Mouse (Mus musculus): ENCODE data around the gene Slpi.

Slpi gene

DNA sequence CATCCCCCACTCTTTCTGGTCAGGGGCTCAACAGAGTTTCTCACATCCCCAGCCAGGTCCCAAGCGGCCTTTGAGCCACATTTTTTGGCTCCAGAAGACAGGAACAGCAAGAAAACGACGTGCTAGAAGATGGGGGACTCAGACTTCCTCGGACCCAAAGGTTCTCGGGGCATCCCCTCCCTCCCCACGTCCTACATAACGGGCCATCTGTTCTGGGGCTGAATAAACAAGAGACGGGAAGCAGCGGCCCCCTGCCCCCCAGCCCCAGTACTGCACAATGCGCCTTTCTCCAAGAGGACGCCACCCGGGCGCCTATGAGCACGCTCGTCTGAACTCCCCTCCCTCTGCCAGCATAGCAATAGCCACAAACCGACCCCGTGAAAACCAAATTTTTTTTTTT, at the start of gene Slpi:
Gene Slpi, minus strand, starts transcription at position 76 of the 400 bp plus-strand sequence.
- no peak for DNase-seq (ENCODE audit: low spot score)

DNA sequence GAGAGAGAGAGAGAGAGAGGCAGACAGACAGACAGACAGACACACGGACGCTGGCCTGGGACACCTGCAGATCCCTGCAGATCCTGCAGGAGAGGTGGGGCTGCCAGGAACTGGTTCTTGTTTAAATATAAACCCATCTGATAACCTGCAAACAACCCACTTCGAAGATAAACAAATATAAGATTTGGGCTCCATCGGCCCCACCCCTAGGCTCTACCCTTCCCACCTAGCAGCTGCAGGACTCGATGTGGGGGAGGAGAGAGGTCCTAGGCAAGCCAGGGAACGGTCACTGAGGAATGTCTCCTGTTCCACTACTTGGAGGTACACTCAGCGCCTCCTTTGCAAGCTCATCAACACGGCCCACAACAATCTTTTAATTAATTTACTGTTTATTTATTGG, 49.4 kb upstream of the Slpi start:
- no peak for DNase-seq (ENCODE audit: low spot score)

DNA sequence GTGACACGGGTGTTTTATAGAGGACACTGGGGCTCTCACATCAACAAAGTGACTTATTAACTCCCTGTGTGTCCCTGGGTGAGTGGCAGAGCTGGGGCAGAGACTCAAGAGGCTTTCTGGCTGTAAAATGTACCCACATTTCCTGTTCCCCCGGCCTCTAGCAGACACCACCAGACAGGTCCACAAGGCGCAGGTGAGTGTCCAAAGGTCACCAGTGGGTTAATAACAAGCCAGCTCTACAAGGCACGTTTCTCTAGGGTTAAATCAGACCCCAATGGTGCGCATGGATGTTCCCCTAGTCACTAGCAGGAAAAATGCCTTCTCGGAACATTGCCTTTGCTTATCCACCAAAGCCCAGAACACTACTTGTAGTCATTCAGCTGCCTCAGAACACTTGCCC, 48.8 kb upstream of the Slpi start:
- no peak for DNase-seq (ENCODE audit: low spot score)

DNA sequence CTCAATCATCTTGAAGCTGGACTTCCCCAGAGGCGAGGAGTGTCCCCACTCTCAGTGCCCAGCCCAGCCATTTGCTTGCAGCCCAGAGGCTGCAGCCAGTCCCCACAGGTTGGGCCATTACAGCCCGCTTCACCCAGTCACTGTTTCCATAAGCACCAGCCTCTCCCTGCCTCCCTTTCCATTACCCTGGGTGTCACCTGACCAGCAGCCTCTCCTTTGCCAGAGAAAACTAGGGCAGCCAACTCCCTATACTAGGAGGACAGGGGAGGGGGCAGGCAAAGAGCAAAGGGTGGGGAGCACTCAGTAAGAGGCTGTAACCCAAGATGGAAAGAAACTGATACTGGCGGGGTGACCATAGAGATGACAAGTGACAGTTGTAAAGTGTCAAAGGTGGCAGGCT, 48.1 kb upstream of the Slpi start:
- DNase-seq (ENCODE audit: low spot score) = peak; percentile 64

DNA sequence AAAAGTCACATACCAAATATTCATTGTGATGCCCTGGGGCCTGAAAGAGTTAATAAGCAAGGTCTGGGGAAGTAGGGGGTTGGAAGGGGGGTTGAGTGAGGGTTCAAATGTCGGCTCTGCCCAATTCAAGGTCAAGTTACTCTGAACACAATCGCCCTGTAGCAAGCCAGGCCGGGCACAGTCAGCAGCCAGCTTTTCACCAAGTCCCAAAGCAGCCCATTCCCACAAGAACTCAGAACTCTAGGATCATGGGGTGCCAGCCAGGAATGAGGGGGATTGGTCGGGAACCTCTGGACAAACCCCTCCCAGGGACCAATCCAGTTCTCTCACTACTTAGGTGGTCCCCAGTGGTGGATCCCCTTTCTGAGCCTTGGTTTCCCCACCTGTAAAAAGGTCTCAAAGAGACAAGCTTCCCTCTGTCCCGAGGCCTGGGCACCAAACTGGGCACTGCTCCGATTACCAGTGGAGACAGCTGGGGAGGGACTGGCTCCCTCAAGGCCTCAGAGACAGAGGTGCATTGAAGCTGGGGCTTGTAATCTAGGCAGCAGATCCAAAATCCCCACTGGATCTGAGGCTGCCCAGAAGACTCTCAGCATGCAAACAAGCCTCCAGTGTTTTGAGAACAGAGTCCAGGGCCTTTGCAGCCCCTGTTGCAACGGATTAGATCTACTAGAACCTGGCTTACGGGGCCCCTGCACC, 47.5 kb upstream of the Slpi start:
- no peak for DNase-seq (ENCODE audit: low spot score)

DNA sequence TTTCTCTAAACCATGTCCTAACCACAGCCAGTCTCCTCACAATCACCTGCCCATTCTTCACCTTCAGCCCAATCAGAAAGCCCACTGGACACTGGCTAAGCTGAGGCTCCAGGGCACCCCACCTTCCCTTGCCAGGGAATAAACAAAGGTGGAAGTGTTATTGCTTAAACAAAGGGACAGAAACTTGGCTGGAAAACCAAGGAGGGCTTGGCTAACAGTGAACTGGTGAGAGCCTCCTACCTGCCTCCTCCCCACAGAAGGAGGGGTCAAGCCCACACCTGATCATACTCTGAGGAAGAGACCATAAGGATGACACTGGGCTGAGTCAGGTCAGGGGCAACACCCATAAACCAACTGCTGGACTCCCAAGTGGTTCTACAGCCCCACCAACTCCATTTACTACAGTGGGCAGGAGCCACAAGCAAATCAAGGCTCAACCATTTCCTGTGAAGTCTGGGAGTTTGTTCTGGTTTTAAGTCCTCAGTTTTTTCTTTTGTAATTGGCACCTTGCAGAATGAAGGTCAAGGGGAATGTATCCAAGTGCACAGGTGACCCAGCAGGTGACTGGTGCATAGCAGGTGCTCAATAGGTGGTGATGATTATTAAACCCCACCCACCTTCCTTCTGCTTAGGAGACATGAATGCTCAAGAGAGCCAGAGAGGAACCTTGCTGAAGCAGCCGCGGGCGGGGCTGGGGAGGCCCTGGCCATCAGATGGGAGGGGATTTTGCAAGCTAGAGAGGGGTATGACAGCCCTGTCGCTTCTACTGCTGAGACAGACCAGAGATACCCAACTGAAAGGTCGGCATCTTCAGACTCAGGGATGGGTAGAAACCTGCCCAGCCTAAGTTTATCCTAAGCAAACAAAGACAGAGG, 46.6 kb upstream of the Slpi start:
- peak; percentile 63 for DNase-seq (ENCODE audit: low spot score)

DNA sequence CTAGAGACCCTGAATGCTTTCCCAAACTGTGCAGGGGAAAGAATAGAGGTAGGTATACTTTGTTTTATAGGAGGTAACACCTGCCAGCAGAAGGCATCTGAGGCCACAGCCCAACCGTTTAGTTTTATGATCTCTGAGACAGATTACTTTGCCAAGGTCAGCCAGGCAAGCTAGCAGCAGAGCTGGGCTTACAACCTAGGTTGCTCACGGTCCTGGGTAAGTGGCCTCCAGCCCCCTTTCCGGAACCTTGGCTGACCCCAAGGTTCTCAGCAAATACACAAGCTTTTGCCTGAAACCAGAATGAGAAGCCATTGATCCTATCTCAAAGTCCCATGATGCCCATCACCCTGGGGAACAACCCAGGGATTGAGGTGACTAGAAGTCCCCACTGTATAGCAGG, 45.8 kb upstream of the Slpi start:
- no peak for DNase-seq (ENCODE audit: low spot score)

DNA sequence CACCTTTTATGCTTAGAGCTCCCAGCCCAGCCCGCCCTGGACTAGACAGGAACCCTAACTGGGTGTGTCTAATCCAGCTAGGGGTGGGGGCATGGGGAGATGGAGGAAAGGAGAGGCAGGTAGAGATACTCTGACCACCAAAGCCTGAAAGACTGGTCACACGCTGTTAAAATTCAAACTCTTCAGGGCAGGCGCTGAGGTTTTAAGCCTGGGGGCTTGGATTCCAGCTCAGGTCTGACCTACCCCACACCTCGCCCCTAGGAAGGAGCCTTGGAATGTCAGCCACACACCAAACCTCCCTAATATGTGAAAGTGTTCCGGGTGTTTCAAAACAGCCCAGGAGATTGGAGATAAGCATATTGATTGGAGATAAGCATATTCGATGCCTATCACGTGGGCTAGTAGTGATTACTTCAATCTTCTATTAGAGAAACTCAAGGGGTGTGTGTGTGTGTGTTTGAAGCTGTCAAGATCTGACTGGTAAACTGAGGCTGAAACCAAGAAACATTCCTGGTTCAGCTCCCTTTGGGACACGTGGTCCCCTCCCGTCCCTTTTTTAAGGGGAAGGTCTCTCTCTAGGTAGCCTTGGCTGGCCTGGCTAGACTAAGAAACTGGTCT, 44.5 kb upstream of the Slpi start:
- DNase-seq (ENCODE audit: low spot score) = no peak

DNA sequence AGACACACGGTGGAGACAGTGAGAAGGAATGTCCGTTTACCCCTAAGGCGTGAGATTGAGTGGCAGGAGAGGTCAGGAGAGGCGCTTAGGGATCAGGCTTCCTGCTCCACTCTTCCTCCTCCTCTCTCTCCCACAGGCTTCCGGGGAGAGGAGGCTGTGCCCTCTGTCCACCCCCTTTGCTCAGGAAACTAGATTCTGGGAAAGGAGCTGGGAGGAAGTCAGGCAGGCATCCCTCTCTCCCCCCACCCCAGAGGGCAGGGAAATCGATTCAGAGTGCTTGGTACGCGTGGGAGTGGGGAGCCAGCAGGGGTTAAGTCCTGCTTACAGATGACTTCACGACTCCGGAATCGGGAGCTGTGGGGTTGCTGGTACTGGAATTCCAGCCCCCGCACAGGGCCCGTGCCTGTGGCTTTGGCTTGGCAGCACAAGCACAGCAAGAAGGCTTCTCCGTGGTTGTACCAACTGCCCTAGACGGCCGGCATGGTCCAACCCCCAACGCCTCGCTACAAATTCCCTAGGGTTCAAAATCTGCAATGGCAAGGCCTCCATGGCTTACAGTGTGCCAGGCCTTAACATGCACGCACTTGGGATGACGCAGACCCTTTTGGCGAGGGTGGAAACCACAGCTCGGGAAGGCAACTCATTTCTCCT, 43.8 kb upstream of the Slpi start:
- DNase-seq (ENCODE audit: low spot score) = peak; percentile 44

DNA sequence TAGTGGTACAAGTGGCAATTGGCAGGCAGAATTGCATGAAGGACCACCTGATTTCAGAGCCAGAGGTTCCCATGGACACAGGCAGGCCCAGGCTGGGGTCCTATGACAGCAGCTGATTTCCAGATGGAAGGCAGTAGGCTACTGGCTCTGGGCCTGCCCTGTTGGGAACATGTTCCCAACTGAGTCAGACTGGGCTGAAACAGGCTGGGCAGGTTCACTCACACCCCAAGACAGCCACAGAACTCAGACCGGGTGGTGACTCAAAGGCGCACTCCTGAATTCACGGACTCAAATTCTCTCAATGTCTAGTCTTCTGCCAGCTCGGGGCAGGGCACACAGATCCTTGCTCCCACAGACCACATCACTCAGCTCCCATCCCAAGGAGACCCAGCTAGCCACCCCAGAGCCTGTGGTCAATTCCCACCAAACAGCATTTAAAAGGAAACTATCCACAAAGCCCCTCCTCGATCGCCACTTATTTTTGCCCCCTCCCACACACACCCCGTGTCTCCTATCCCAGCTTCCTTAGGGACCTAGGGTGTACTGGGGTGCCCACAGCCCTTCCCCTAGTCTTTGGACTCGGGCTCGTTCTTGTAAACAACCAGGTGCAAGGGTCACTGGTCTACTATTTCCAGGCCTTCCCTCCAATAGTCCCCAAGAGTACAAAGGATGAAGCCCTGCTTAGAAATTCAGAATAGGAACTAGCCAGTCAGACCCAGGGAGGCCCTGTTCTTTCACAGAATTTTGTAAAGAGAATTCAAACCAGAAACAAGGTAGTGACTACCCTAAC, 43.0 kb upstream of the Slpi start:
- peak; percentile 67 for DNase-seq (ENCODE audit: low spot score)

DNA sequence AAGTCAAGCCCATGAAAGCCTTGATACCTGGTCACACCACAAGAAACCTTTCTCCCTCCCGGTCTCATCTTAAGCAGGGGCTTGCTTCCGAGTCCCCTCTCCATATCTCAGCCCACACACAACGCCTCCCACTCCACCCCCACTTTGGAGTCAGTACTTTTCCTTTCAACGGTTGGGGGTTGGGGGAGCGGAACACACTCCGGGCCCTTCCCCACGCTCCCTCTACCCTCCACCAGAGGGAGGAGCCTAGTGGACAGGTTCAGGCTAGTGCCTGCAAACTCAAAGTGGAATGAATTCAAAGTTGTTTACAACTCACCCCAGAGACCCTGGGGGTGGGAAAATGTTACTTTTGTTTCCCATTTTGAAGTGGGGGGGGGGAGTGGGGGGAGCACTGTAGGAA, 41.8 kb upstream of the Slpi start:
- DNase-seq (ENCODE audit: low spot score) = no peak

DNA sequence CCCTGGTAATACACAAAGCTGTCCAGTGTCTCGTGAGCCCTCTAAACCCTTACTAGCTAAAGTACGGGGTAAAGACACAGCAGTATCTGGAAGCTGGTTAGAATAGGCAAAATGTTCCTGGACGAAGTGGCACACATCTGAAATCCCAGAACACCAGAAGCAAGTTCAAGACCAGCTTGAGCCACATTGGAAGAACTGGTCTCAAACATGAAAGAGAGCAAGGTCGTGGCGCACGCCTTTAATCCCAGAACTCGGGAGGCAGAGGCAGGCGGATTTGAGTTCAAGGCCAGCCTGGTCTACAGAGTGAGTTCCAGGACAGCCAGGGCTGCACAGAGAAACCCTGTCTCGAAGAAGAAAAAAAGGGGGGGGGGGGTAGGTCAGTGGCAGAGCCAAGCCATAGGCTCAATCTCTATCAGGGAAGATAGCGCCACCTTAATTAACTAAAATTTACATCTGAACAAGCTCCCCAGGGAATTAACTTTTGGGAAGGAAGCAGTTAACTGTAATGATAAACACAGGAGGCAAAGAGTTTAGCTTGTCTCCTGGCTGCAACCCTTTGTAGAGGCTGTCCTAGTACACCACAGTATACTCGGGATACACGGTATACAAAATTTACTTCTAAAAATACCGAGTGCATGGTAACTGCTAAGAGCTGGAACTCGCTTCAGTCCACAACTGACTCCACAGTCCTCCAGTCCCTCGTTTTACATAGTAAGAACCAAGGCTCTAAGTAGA, 41.2 kb upstream of the Slpi start:
- no peak for DNase-seq (ENCODE audit: low spot score)

DNA sequence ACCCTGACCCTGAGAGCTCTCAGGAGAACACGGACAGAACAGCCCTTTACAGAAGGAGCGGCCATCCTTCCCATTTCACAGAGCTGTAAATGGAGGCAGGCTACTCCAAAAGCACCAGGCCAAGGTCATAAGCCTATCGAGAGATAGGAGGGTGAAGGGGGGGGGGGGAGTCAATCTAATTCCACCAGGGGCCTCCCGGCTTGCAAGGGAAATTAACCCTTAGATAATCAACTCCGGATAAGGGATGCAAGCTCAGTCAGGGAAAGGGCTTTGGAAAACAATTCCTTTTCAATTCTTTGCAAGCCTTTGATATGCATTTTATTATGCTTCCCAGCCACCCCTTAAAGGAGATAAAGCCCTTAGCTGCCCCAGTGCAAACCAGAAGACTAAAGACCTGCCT, 39.6 kb upstream of the Slpi start:
- no peak for DNase-seq (ENCODE audit: low spot score)

DNA sequence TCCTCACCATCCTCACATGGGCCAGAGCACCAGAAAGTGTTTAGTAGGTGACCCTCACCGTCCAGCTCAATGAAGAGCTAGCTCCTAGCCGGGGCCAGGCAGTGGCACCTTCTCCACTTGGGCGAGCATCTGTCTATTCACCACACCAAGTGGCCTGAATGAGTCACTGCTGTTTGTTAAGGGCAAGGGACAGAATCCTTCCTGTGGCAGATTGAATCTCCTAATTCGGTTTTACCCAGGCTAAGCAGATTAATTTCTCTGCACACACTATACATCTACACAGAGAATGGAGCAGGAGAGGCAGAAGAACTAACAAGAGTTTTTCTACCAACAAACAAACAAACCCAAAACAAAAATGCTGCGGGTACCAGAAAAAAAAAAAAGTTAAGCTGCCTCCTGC, 38.1 kb upstream of the Slpi start:
- no peak for DNase-seq (ENCODE audit: low spot score)

DNA sequence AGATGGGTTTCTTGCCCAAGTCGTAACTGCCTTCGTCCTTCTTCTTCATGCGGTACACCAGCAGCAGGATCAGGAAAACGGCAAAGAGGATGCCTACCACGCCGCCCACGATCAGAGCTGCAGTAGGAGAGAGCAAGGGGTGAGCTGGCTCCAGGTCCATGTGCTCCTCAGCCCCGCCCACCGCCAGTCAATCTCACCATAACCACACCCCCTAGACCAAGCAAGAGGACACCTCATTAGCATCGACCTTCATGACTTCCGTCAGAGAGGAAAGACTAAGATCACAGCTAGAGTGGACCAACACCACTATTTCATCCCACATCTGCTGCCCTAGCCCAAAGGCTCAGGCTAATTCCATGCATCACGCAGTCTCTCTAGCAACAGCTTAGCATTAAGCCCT, 37.2 kb upstream of the Slpi start:
- DNase-seq (ENCODE audit: low spot score) = no peak

DNA sequence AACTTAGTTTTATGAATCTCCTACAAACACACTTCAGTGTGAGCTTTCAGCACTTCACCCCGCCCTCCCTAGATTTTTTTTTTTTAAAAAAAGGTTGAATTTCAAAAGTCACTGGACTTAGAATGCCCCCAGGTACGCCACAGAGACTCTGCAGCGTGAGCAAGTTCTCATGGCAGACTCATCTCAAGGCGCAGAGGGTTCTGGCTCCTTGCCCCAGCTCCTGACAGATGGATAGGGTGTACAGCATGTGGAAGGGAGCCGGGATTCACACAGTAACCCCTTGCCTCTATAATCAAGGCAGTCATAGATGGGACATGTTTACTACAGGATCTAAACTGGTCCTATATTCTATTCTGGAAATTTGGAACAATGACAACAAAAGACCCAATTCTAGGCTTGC, 36.5 kb upstream of the Slpi start:
- no peak for DNase-seq (ENCODE audit: low spot score)

DNA sequence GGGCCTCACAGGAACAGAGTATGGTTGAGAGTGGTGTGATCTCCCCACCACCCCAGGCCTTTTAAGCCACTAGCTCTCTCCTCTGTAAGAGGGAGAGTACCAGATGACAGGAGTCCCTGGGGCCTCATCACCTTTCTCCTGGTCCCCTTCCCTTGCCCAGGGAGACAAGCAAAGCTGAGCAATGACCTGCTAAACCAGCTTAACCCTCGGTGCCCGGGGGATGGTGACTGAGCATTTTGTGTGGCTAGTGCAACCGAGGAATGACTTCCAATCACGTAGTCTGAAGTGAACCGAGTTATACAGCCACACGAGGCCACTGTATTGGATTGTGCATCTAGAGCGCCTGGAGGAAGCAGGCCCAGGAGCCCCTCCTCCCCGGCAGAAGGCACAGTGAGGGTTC, 35.5 kb upstream of the Slpi start:
- DNase-seq (ENCODE audit: low spot score) = no peak

DNA sequence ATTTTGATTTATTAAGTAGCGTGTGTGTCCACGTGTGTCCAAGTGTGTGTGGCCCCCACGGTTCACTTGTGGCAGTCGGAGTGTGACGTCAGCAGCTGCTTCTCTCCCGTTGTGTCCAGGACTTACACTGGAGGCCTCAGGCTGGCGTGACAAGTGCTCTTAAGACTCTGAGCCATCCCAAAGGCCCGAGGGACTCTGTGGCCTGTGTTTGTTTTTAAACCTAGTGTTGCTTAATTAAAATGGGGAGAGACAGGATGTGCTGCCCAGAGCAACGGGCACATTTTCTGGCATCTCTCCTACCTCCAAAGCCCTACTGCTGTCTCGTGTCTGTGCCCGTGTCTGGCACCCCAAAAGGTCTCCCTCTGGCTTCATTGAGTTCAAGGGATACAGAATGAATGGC, 34.6 kb upstream of the Slpi start:
- DNase-seq (ENCODE audit: low spot score) = no peak

DNA sequence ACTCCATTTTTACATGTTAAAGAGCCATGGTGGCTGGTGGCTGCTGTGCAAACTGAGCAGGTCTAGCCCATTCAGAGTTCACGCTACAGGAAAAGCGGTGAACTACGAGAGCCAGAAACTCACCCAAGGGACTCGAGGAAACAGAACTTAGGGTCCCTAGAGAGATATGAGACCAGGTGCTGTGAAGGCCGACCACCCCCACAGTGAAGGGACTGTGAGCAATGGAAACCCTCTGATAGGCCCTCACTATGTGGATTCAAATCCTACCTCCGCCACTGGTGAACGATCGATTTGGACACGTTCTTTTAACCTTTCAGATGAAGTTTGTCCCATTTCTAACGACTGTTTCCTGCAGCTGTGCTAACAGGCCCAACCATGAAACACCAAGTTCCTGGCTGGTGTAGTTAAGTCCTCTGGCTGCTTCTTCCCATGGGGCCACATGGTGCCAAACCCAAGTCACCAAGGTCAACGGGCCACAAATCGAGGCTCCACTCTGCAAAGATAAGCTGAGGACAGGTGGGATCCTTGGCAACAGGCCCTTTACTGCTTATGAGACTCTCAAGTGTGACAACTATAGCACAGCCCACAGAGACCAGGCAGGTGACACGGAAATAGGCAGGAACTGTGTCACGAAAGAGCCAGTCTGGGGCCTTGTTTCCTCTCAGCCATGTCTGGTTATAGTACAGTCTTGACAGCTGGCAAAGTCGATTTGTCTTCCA, 33.9 kb upstream of the Slpi start:
- no peak for DNase-seq (ENCODE audit: low spot score)

DNA sequence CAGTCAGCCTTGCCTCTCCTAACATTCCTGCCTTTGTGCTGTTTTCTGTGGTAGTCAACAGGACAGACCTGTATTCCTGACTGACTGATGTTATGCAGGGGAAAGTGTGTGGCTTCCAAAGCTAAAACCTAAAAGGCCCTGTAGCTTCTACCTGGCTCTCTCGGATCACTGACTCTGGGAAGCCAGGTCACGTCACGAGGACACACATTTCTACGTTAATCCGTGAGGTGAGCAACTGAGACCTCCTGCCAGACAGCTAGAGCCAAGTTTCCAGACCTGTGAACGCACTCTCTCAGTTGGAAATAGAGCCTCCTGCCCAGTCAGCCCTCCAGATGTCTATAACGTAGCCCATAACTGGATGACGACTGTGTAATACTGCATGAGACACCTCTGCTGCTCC, 33.1 kb upstream of the Slpi start:
- no peak for DNase-seq (ENCODE audit: low spot score)

DNA sequence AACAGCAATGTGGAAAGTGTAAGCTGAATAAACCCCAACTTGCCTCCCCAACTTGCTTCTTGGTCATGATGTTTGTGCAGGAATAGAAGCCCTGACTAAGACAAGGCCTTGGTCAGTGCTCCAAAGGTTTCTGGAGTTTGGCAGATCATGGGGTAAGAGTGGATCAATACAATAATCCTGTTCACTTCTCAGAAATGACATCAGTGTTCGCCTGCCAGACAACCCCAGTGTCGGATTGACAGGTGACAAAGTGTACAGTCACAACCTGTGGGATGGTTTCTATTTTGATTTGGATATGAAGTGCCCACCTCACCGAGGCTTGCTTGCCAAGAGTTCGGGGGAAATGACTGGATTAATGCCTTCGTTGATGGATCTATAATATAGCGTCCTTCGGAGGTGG, 32.4 kb upstream of the Slpi start:
- DNase-seq (ENCODE audit: low spot score) = no peak

Data from lung, postnatal 25 days (tissue).